Comparison of ENCODE assay signal across 16 mouse cellular contexts in genomic region chr9:91371011-91371410, GRCm38 (mm10). TPM values are rescaled to one million over a fixed set of nuclear protein-coding genes. Genes with fewer than 3 reads are reported as not detected.
DNase-seq lines count a peak whose midpoint lies in the region; ATAC-seq lines count a peak whose summit lies in the region.
"Had no signal": no experiment of that assay in that cellular context is flagged by ENCODE, and none has a peak within 500 bp of the region (broad histone marks: within the 10 kb centered on the region; RNA-seq: fewer than 3 reads in every experiment).

No protein-coding gene starts in this region.

- no peaks in the 10 kb centered on the region for H3K4me1 ChIP-seq in limb, embryonic 11.5 days (ENCODE audit: control insufficient read depth, insufficient read depth, low read length)
- H3K4me1 ChIP-seq in limb, embryonic 10.5 days: no peaks in the 10 kb centered on the region
- H3K4me1 ChIP-seq in hindbrain, embryonic 12.5 days: no peaks in the 10 kb centered on the region
- no peaks in the 10 kb centered on the region for H3K4me1 ChIP-seq in midbrain, embryonic 15.5 days
- H3K4me1 ChIP-seq: heart, embryonic 10.5 days had no signal

- no peaks in the 10 kb centered on the region for H3K36me3 ChIP-seq in limb, embryonic 11.5 days (ENCODE audit: control insufficient read depth, insufficient read depth, low read length)
- no peaks in the 10 kb centered on the region for H3K36me3 ChIP-seq in limb, embryonic 10.5 days
- no peaks in the 10 kb centered on the region for H3K36me3 ChIP-seq in hindbrain, embryonic 12.5 days
- H3K36me3 ChIP-seq in midbrain, embryonic 15.5 days (replicated peaks): no peaks in the 10 kb centered on the region
- H3K36me3 ChIP-seq: heart, embryonic 10.5 days had no signal

- peaks cover 87% of the 10 kb centered on the region for H3K27me3 ChIP-seq in limb, embryonic 11.5 days (ENCODE audit: control insufficient read depth, insufficient read depth, low read length)
- H3K27me3 ChIP-seq in limb, embryonic 10.5 days (ENCODE audit: low read depth, poor library complexity, severe bottlenecking): peaks cover 100% of the 10 kb centered on the region
- peaks cover 83% of the 10 kb centered on the region for H3K27me3 ChIP-seq in hindbrain, embryonic 12.5 days
- peaks cover 67% of the 10 kb centered on the region for H3K27me3 ChIP-seq in midbrain, embryonic 15.5 days (replicated peaks)

- DNase-seq in limb, embryonic 11.5 days (ENCODE audit: low spot score): peak; percentile 21
- DNase-seq in limb, embryonic 10.5 days (ENCODE audit: low spot score): no peak
- no peak for DNase-seq in urinary bladder, postnatal 25 days (ENCODE audit: low spot score)
- DNase-seq in right cerebral cortex, adult 2 months (ENCODE audit: low spot score in 2 of 2): no peak
- DNase-seq in urinary bladder, postnatal 14 days (ENCODE audit: low spot score): no peak
- no peak for DNase-seq in left cerebral cortex, postnatal 10 days (ENCODE audit: extremely low spot score in 1 of 2, low spot score in 2 of 2)
- DNase-seq: adrenal gland, postnatal 36 days; heart, postnatal 4 days; kidney, adult 8-10 months; lung, postnatal 4 days; thymus, adult 18-20 months had no signal

- no peaks in the 10 kb centered on the region for H3K9me3 ChIP-seq in limb, embryonic 11.5 days (ENCODE audit: control insufficient read depth, low read length)
- H3K9me3 ChIP-seq in limb, embryonic 10.5 days (replicated peaks): no peaks in the 10 kb centered on the region
- no peaks in the 10 kb centered on the region for H3K9me3 ChIP-seq in hindbrain, embryonic 12.5 days (replicated peaks)
- H3K9me3 ChIP-seq in midbrain, embryonic 15.5 days: no peaks in the 10 kb centered on the region
- H3K9me3 ChIP-seq: heart, embryonic 10.5 days had no signal

- no peak overlapping the region for H3K4me2 ChIP-seq in limb, embryonic 11.5 days (ENCODE audit: low read depth, severe bottlenecking)
- peak overlapping the region; percentile 46 for H3K4me2 ChIP-seq in hindbrain, embryonic 12.5 days (replicated peaks)
- peak overlapping the region; percentile 37 for H3K4me2 ChIP-seq in midbrain, embryonic 15.5 days

- H3K27ac ChIP-seq in limb, embryonic 11.5 days (replicated peaks; ENCODE audit: low read depth, low read length): no peak overlapping the region
- H3K27ac ChIP-seq in limb, embryonic 10.5 days: no peak overlapping the region
- peak overlapping the region; percentile 90; the same call in 1 of the 2 replicates for H3K27ac ChIP-seq in hindbrain, embryonic 12.5 days
- peak overlapping the region; percentile 72 for H3K27ac ChIP-seq in midbrain, embryonic 15.5 days
- H3K27ac ChIP-seq: heart, embryonic 10.5 days had no signal

- H3K4me3 ChIP-seq in limb, embryonic 11.5 days (ENCODE audit: low read depth, low read length): no peak overlapping the region
- no peak overlapping the region for H3K4me3 ChIP-seq in limb, embryonic 10.5 days
- no peak overlapping the region; the same call in 1 of the 2 replicates for H3K4me3 ChIP-seq in hindbrain, embryonic 12.5 days
- 0 out of 2 replicates have a peak overlapping the region, but pooled peaks have one; percentile 5 for H3K4me3 ChIP-seq in midbrain, embryonic 15.5 days
- H3K4me3 ChIP-seq: heart, embryonic 10.5 days had no signal

- no peak for ATAC-seq in limb, embryonic 11.5 days (ENCODE audit: insufficient number of reproducible peaks, low FRiP score, low TSS enrichment, low read depth)
- no peak for ATAC-seq in hindbrain, embryonic 12.5 days (ENCODE audit: low FRiP score)
- ATAC-seq in midbrain, embryonic 15.5 days (replicated peaks): no peak

- intact Hi-C loops in left cerebral cortex, postnatal 10 days (cut with DNase I): no loop called here

- no peak overlapping the region for H3K9ac ChIP-seq in limb, embryonic 11.5 days (ENCODE audit: low read length)
- H3K9ac ChIP-seq in hindbrain, embryonic 12.5 days: no peak overlapping the region
- H3K9ac ChIP-seq in midbrain, embryonic 15.5 days: no peak overlapping the region

RNA-seq across cellular contexts. Expression of gene Zic1, which starts 5.4 kb away (rescaled TPM):
- polyA plus RNA-seq in limb, embryonic 11.5 days (2014; fragmentation: Nextera tagmentation; extraction: Ambion mirVana): 0.18 and 0.27 TPM in 2 replicates
- polyA plus RNA-seq in limb, embryonic 10.5 days (2016; fragmentation: Nextera tagmentation; extraction: Ambion mirVana): 0.05 and 0.06 TPM in 2 replicates
- 17.0 and 17.9 TPM in 2 replicates for polyA plus RNA-seq in hindbrain, embryonic 12.5 days (2016; fragmentation: Nextera tagmentation; extraction: Ambion mirVana)
- 10.0 and 11.6 TPM in 2 replicates for polyA plus RNA-seq in midbrain, embryonic 15.5 days (2015; fragmentation: Nextera tagmentation; extraction: Ambion mirVana)
- 10 to 100 TPM; 14.2 to 17.4 TPM for total RNA-seq in left cerebral cortex, postnatal 10 days (2021)
- total RNA-seq: adrenal gland, postnatal 36 days; heart, postnatal 4 days; MEL had no signal
- polyA plus RNA-seq: heart, embryonic 10.5 days had no signal

RNA-seq across cellular contexts. Expression of gene Zic4, which starts 8.8 kb away (rescaled TPM):
- polyA plus RNA-seq in limb, embryonic 11.5 days (2014; fragmentation: Nextera tagmentation; extraction: Ambion mirVana): 0.34 and 0.37 TPM in 2 replicates
- polyA plus RNA-seq in limb, embryonic 10.5 days (2016; fragmentation: Nextera tagmentation; extraction: Ambion mirVana): 0.05 and 0.24 TPM in 2 replicates
- 54.0 and 55.0 TPM in 2 replicates for polyA plus RNA-seq in hindbrain, embryonic 12.5 days (2016; fragmentation: Nextera tagmentation; extraction: Ambion mirVana)
- 53.1 and 59.1 TPM in 2 replicates for polyA plus RNA-seq in midbrain, embryonic 15.5 days (2015; fragmentation: Nextera tagmentation; extraction: Ambion mirVana)
- 1 to 10 TPM; 3.4 to 4.6 TPM for total RNA-seq in left cerebral cortex, postnatal 10 days (2021)
- total RNA-seq: adrenal gland, postnatal 36 days; heart, postnatal 4 days; MEL had no signal
- polyA plus RNA-seq: liver, embryonic 16.5 days had no signal

Comparison
In these comparisons a context has a peak if more than half of its experiments do, and no peak if none do; other contexts are left out.
1. H3K27ac ChIP-seq: peak in hindbrain, embryonic 12.5 days (single experiment) and midbrain, embryonic 15.5 days (single experiment); none in limb, embryonic 11.5 days (single experiment) and limb, embryonic 10.5 days (single experiment).
2. RNA of gene Zic4, which starts 8.8 kb away (polyA plus RNA-seq): 53.1 to 59.1 TPM in midbrain, embryonic 15.5 days and 54.0 to 55.0 TPM in hindbrain, embryonic 12.5 days; 0.34 to 0.37 TPM in limb, embryonic 11.5 days and 0.05 to 0.24 TPM in limb, embryonic 10.5 days; every median in the first group is over 10 times any median in the second.